Mouse (Mus musculus): ENCODE data around the gene Clybl. TPM values are rescaled to one million over a fixed set of nuclear protein-coding genes. Genes with fewer than 3 reads are reported as not detected.

Clybl gene
- total RNA-seq, 2 experiments from 2014 or later: 17.9 to 23.4 TPM

DNA sequence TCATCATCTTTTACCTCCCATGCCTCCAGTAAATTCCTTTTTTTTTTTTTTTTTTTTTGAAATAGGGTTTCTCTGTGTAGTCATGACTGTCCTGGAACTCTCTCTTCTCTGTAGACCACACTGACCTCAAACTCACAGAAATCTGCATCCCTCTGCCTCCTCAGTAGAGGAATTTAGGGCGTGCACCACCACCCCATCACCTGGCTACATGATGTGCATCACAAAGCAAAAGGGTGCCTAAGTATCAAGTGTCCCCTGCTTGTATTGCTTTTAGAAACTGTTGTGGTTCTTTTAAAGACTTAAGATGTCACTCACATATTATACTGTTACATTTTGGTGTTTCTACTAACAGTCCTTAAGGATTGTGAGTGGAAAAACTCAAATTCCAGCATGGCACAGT lies 211.6 kb downstream of the Clybl start:
- no peak for DNase-seq (ENCODE audit: low spot score in 2 of 2)
- intact Hi-C loops (cut with DNase I): no loop called here

GRCm38 (mm10) chr14:122398676-122399075 lies 217.2 kb downstream of the Clybl start:
- intact Hi-C loops (cut with DNase I): no loop called here
- no peak for DNase-seq (ENCODE audit: low spot score in 2 of 2)

- no peak for DNase-seq (ENCODE audit: low spot score in 2 of 2)
- intact Hi-C loops (cut with DNase I): no loop called here
These were observed 218.4 kb downstream of the Clybl start for GRCm38 (mm10) chr14:122399906-122400305.

GRCm38 (mm10) chr14:122401886-122402285 lies 220.4 kb downstream of the Clybl start:
- intact Hi-C loops (cut with DNase I): no loop called here
- no peak for DNase-seq (ENCODE audit: low spot score in 2 of 2)

DNA sequence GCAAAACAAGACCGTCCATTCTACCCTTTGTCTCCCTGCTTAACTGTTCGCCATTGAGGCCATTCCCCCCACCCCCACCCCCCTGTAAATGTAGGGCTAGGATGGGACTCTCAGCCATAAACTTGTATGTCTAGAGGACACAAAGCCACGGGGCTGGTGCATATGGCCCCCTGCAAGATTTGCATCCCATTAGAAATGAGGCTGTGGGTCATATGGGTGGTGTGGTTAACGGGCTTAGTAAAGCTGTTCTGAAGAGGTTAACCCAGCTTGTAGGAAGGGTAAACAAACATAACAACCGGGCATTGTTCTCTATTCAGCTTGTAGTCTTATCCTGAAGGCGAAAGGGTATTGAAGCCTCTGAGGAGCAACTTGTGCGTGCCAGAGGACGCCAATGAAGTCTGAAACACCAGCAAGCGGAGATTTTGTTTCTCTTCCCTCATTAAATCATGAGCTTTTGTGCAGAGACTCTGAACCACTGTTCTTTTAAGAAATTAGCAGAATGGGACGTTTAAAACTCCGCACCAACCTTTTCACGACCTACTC lies 221.3 kb downstream of the Clybl start:
- DNase-seq (ENCODE audit: low spot score in 2 of 2): no peak
- intact Hi-C loops (cut with DNase I): no loop called here

DNA sequence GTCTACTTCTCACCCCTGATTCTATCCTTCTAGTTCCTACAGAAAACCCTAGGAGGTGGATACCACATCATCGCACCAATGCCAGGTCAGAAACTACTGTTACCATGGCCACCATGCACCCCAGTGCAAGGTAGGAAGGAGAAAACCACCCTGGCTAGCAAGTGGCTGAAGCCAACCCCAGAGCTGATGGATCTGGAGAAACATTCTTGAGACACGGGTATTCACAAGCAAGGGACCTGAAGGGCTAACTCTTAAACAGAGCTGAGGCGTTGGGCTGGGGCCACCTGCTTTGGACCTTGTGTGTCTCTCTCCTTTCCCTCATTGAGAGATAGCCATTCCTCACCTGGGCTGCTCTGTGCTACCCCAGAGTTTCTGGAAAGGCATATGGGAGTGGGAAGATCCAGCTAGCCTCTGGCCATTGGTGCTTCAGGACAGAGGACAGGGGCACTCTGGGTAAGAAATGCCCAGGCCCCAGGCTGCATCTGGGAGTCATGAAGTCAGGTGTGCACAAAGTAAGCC lies 222.0 kb downstream of the Clybl start:
- no peak for DNase-seq (ENCODE audit: low spot score in 2 of 2)
- intact Hi-C loops (cut with DNase I): no loop called here

DNA sequence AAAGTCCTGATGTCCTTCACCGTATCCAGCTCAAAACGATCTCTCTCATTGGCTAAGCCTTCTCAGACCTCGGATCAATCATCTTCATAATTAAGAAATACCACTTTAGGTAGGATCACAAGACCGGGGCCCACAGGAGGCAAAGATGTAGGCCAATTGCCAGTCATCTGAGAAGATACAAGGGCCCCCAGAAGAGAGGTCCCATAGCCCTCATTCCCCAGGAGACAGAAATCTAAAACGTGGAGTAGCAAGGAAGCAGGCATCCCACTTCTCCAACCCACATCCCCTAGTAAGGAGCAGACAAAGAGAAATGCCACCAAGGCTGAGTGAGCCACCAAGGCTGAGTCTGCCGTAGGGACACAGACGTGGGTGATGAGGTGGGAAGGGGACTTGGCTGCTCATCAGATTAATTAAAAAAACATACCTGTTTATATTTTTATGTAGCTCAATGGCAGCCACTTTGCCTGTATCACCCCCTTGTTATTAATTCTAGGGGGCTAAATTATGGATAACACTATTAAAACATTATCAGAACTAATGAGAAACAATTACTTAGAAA lies 223.2 kb downstream of the Clybl start:
- DNase-seq (ENCODE audit: low spot score in 2 of 2): no peak
- intact Hi-C loops (cut with DNase I): loop anchor here (5.0 kb wide), 3 partner anchors 48 to 172 kb away; partner anchors contain the start of genes Gm5089 and Zic2

DNA sequence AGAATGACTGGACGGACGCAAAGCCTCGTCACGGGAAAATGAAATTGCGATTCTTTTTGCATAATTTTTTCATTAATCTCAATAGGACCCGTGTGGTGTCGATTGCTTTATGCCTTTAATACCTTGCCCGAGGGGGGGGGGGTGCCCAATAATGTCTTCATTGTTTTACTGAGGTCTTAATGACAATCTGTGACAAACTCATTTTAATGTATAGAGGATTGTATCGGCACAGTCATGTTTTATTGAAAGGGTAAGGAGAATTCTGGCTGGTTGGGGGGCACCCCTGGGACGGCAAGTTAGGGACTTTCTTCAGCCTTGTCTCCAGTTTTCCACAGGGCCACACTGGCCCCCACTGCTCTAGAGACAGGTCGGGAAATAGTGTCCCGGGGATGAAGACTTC lies 223.7 kb downstream of the Clybl start:
- DNase-seq (ENCODE audit: low spot score in 2 of 2): no peak
- intact Hi-C loops (cut with DNase I): loop anchor here (5.0 kb wide), 3 partner anchors 47 to 173 kb away; partner anchors contain the start of genes Gm5089 and Zic2

DNA sequence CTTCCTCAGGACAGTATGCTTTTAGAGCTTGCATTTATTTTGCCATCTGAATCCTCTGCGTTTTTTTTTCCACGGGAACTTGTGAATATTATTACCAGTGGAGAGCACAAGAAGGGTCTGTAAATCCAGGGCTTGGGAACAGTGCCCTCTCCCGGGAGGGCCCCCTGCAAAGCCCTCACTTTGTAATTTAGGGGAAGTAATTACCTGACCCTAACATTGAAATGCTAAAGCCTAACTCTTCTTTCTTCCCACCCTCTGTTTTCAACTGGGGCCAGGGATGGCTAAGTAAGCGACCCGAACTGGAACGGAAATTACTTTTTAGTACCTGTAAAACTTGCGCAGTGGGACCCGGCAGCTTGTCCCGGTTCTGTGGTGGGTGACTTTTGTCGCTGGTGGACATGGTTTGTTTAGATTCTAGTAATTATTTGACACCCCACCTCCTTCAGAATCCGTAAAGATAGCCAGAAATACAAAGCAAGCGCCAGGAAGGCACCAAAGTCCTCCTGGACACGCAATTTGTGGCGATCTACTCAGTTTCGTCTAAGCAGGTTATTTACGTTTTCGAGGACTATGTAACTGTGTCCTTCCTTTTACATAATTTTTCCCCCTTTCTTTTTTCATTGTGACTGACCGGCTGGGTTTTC lies 224.5 kb downstream of the Clybl start:
- no peak for DNase-seq (ENCODE audit: low spot score in 2 of 2)
- intact Hi-C loops (cut with DNase I): loop anchor here (5.0 kb wide), 3 partner anchors 46 to 174 kb away; partner anchors contain the start of genes Gm5089 and Zic2

DNA sequence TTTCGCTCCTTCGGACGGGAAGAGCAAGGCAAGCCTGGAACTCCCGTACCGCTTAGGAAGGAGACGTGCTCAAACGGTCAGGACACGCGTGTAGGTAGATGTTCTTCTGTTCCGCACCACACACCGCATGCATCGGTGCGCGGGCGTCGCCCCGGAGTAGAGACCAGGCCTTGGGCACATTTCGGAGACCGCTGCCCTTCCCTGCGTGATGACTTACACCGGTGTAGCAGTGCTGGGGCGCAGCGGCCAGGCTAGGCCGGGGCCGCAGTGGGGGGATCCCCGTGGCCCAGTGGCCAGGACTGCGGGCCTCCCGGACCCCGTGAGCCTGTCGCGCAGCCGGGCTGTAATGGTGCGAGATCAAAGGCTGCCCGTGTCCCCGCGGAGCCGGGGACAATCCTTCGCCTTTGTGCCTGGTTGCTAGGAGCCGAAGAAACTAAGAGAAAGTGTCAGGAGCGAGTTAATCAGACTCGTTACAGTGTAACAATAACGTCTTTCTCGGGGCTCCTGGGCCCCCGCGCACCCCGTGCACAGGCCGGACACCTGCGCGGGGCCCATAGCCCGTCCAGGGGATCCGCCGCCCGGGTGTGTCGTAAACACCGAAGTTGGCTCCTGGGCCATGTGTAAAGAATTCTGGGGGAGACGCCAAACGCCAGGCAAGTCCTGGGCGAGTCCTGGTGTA lies 225.2 kb downstream of the Clybl start:
- intact Hi-C loops (cut with DNase I): loop anchor here (5.0 kb wide), 3 partner anchors 46 to 174 kb away; partner anchors contain the start of genes Gm5089 and Zic2
- peak; percentile 20 to 37 for DNase-seq (ENCODE audit: low spot score in 2 of 2)

GRCm38 (mm10) chr14:122412841-122413541 lies 231.5 kb downstream of the Clybl start:
- DNase-seq (ENCODE audit: low spot score in 2 of 2): no peak
- intact Hi-C loops (cut with DNase I): no loop called here

DNA sequence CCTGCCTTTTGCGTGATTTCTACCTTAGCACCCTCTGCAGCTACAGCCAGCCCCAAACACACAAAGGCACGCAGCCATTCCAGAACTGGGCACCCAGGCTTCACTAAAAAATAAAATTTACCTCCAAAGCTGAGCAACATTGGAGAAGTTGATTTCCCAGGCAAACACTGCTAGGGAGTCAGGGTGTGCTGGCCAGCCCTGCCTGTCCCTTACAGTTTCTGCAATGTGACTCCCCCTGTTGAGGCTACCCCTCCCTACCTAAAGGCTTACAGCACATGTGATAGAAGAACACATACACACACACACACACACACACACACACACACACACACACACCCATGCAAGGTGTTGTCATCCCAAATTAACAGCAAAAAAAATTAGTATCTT lies 232.0 kb downstream of the Clybl start:
- no peak for DNase-seq (ENCODE audit: low spot score in 2 of 2)
- intact Hi-C loops (cut with DNase I): no loop called here

GRCm38 (mm10) chr14:122414786-122415185 lies 233.3 kb downstream of the Clybl start:
- intact Hi-C loops (cut with DNase I): no loop called here
- no peak for DNase-seq (ENCODE audit: low spot score in 2 of 2)

DNA sequence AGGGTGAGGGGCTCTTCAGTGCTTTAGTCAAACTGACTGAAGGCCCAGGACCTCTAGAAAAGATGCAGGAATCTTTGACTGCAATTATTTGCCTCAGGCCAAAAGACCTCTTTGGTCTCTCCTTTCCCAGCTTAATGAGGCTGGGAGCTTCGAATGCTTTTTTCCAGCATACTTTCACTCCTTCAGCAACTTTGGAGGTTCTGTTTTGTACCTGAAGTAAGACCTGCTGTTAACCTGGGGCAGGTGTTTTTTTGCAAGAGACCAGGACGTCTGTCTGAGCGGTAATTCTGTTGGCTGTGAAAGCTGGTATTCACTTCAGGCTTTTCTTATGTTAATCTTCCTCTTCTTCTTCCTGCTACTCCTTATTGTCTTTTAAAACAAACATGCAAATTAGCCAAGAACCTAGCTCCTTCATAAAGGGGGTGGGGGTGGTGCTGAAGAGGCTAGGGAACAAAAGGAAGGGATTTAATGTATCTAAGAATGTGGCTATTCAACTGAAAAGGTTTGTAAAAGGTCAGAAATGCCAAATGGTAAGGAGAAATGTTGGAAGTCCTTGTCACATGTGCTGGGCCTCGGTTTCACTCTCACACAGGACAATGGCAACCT lies 234.8 kb downstream of the Clybl start:
- intact Hi-C loops (cut with DNase I): no loop called here
- DNase-seq (ENCODE audit: low spot score in 2 of 2): no peak

DNA sequence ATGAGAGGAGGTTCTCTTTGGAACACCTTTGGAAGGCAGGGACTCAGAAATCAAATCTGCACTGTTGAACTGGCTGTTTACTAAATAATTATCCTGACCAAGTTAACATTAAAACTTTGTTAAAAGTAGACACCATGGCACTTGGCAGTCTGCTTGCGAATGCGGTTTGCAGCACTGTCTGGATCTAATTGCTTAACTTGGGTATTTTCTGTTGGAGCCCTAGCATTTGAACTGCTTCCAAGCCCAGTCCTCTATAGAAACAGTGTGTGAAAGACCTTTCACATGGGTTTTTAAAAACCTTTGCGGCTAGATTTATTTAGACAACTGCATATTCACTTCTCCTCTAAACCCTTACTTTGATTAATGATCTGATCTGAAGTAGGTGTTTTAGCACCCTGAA lies 242.9 kb downstream of the Clybl start:
- intact Hi-C loops (cut with DNase I): loop anchor here (5.0 kb wide), 1 partner anchor 123 kb away; no protein-coding TSS in a partner anchor
- DNase-seq (ENCODE audit: low spot score in 2 of 2): no peak

DNA sequence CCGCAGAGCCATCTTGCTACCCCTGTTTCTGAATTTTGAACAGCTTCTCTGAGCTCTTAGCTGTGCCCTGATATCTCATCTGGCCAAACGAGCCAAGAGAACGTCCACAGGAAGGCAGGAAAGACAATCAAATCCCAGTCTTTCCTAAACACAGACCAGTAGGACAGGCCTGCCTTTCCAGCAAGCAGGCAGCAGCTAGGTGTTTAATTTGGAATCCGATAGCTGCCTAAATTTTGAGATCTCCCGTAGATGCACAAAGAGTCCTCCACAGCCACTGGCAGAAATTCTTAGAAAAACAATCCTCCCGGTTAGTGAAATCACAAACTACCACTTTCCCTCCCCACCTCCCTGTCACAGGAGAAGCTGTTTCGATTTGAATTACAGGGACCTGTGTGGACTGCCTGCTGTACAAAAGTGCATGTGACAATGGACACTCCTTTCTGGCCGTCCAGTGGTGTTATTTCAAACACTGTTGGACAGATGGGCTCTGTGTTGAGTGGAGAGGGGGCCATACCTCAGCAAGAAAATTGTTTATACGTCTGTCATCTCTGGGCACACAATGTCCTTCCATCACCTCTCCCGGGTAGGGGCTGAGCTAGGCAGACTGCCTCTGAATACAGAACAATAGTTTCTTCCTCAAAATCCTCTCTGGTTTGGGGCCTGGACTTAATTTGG lies 245.2 kb downstream of the Clybl start:
- no peak for DNase-seq (ENCODE audit: low spot score in 2 of 2)
- intact Hi-C loops (cut with DNase I): no loop called here

DNA sequence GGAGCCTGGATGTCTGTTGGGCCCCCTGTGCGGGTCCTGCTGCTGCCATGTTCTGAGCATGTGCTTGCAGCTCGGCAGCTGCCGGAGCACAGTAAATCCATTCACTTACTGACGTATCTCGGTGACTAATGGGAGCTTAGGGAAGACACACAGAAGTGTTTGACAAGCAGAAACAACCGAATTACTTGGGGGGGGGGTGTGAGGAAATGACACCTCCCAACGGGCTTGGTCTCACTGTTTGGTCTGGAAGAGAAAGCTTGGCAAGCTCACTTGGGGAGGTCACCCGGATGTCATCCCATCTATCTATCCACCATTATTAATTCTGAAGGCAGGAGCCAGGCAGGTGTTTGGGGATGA lies 245.7 kb downstream of the Clybl start:
- intact Hi-C loops (cut with DNase I): no loop called here
- no peak for DNase-seq (ENCODE audit: low spot score in 2 of 2)

DNA sequence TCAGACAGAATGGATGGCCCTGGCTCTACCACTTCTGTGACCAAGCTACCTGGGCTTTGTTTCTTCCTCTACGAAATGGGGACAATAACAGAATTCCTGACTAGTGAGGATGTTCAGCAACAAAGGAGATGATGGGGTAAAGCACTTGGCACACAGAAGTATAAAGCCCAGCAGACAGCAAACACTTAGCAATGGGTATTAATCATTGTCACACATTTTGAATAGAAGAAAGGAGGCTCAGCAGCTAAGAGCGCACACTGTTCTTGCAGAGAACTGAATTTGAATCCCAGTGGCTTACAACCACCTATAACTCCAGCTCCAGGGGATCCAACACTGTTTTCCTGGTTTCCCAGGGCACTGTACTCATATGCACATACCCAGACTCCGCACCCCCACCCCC lies 246.2 kb downstream of the Clybl start:
- intact Hi-C loops (cut with DNase I): no loop called here
- no peak for DNase-seq (ENCODE audit: low spot score in 2 of 2)

DNA sequence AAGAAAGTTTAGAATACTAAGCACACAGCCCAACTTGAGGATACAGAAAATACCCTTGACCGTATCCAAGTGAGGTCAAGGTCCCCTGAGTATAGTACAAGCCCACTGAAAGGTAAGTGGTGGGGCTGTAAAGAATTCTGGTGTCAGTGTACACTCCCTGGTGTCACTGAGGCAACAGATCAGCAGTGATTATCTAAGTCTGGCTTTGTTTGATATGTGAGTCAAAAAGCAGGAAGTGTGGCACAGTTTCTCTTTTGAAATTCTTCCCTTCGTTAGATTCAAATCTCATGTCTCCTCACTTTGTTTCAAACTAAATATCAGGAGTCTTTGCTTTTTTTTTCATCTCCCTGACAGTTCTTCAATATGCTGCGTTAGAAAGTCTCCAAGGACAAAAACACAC lies 251.1 kb downstream of the Clybl start:
- no peak for DNase-seq (ENCODE audit: low spot score in 2 of 2)
- intact Hi-C loops (cut with DNase I): no loop called here

All from left cerebral cortex, postnatal 14 days (tissue).